Mouse (Mus musculus) limb, embryonic 13.5 days (tissue): ENCODE results near the gene Gm960. TPM values are rescaled to one million over a fixed set of nuclear protein-coding genes. Genes with fewer than 3 reads are reported as not detected.

ENCODE experiments used
- microRNA-seq: library from miRNA; unstranded; fragments of <30 nt; microRNA quantifications from one replicate; pipeline ENCODE4, GENCODE M21; 2016
- polyA plus RNA-seq: library from polyadenylated mRNA; unstranded; fragments of >200 nt; fragmentation: Nextera tagmentation; extraction: Ambion mirVana; gene quantifications from 2 replicates; pipeline ENCODE4 v1.2.1, GENCODE M21; 2015

Gm960 gene
- polyA plus RNA-seq, 1 experiment from 2014 or later = 7.1 TPM

Small RNA genes lying within 50 kb of the gene (microRNA-seq; reads per million reads assigned to microRNA genes)
- gene Mir6986 = 1.0 reads per million

Other genes with a start within 250 kb of the Gm960 start
- 0.69 and 1.1 TPM in 2 replicates for gene Syt12, start 221.2 kb downstream of the Gm960 start, polyA plus RNA-seq
- not detected in 2 replicates for gene 2010003K11Rik, start 200.1 kb downstream of the Gm960 start, polyA plus RNA-seq
- 22.1 and 22.8 TPM in 2 replicates for gene Pcx, start 188.2 kb downstream of the Gm960 start, polyA plus RNA-seq
- gene Lrfn4, start 83.0 kb downstream of the Gm960 start, polyA plus RNA-seq = 6.2 and 6.4 TPM in 2 replicates
- 65.2 and 66.7 TPM in 2 replicates for gene Rce1, start 73.0 kb downstream of the Gm960 start, polyA plus RNA-seq
- gene Sptbn2, start 12.5 kb upstream of the Gm960 start, polyA plus RNA-seq = 1.3 and 1.9 TPM in 2 replicates
- 104 and 106 TPM in 2 replicates for gene Rbm4b, start 57.8 kb upstream of the Gm960 start, polyA plus RNA-seq
- 81.7 and 87.7 TPM in 2 replicates for gene Rbm4, start 95.2 kb upstream of the Gm960 start, polyA plus RNA-seq
- 48.8 and 51.8 TPM in 2 replicates for gene Gm21992, start 112.9 kb upstream of the Gm960 start, polyA plus RNA-seq
- 83.5 and 89.7 TPM in 2 replicates for gene Rbm14, start 113.0 kb upstream of the Gm960 start, polyA plus RNA-seq
- 64.4 and 66.2 TPM in 2 replicates for gene Ccs, start 140.7 kb upstream of the Gm960 start, polyA plus RNA-seq
- gene Ccdc87, start 140.7 kb upstream of the Gm960 start, polyA plus RNA-seq = not detected in 2 replicates
- gene Ctsf, start 156.5 kb upstream of the Gm960 start, polyA plus RNA-seq = 41.5 and 43.7 TPM in 2 replicates
- gene Actn3, start 179.2 kb upstream of the Gm960 start, polyA plus RNA-seq = 14.0 and 15.0 TPM in 2 replicates
- gene Zdhhc24, start 180.0 kb upstream of the Gm960 start, polyA plus RNA-seq = 10.5 and 10.7 TPM in 2 replicates
- 3.5 and 5.1 TPM in 2 replicates for gene Bbs1, start 208.0 kb upstream of the Gm960 start, polyA plus RNA-seq
- 124 and 129 TPM in 2 replicates for gene Dpp3, start 229.6 kb upstream of the Gm960 start, polyA plus RNA-seq
- gene Peli3, start 244.5 kb upstream of the Gm960 start, polyA plus RNA-seq = 3.3 and 3.4 TPM in 2 replicates